Mouse (Mus musculus) small intestine, adult 2 months (tissue): ENCODE results near the gene Spata32.

Source experiments
- CTCF ChIP-seq: fragments of 200-500 bp; IDR thresholded peaks from 2 replicates; pipeline ENCODE4 v1.5.1; 2012; ENCODE audit warnings: low read depth, mild to moderate bottlenecking, control low read depth, inconsistent platforms, low read length, moderate library complexity, mixed read lengths; ENCODE audit not compliant: insufficient replicate concordance, insufficient read length; ENCODE audit errors: extremely low read depth
- POLR2A ChIP-seq: fragments of 200-500 bp; IDR thresholded peaks from 2 replicates; pipeline ENCODE4 v1.6.1; 2012; ENCODE audit warnings: low read depth, mild to moderate bottlenecking, control low read depth, inconsistent platforms, low read length, moderate library complexity

GRCm38 (mm10) chr11:103192230-103192955, 25.8 kb downstream of the Spata32 start:
- TF ChIP-seq CTCF (no peak), POLR2A (no peak)
